Mouse (Mus musculus): ENCODE measurements at regions not wholly inside any gene's neighbourhood (a gene's known extent, or its start where the extent isn't known, plus 50 kb on each side); places are given as distances from the start of the nearest gene placed in this dataset.

DNA sequence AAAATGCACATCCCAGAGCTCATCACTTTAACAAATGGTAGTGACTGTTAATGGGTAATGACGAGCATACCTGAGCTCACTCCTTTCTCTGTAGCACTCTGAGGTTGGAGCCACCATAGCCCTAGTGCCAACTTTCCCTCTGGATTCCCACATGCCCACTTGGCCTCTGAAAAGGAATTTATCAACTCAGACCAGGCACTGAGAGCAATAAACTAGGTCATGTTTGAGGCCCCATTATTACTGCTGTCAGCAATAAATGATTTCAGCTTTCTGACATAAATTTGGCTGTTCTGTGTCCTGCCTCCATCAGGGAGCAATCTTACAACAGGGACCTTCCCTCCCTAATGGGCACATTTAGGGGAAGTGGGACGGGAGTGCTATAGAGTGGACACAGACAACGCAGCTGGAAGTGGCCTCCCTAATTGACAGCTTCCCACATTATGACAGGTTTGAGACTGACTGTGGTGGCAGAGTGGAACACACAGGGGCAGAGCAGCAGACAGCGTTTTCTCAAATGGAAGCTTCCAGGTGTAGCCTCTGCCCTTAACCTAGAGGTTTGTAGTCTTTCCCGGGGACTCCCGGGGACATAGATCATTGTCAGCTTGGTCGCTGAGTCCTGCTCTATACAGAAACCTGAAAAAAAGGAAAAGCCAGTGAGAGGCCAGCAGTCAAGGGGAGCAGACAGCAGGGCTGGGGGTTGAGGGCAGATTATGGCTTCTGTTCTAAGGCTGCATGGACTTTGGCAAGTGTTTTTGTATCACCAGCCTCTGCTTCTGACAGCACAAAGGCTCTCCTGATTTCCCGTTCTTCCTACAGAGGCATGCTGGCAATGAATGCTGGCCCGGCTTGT, 160.0 kb upstream of the Rag2 start:
- ATAC-seq (ENCODE audit: insufficient read depth) = no peak
- Histone ChIP-seq H3K9ac (no peak overlapping the region), H3K9me3 (replicated peaks) (no peaks in the 10 kb centered on the region), H3K4me3 (replicated peaks) (no peak overlapping the region), H3K27ac (replicated peaks) (no peak overlapping the region), H3K36me3 (replicated peaks) (no peaks in the 10 kb centered on the region), H3K4me2 (no peak overlapping the region), H3K4me1 (replicated peaks) (no peaks in the 10 kb centered on the region), H3K27me3 (no peaks in the 10 kb centered on the region)
- 55% methylated on average over 9 of the region's 9 CpGs for WGBS (ENCODE audit: insufficient replicate concordance)

DNA sequence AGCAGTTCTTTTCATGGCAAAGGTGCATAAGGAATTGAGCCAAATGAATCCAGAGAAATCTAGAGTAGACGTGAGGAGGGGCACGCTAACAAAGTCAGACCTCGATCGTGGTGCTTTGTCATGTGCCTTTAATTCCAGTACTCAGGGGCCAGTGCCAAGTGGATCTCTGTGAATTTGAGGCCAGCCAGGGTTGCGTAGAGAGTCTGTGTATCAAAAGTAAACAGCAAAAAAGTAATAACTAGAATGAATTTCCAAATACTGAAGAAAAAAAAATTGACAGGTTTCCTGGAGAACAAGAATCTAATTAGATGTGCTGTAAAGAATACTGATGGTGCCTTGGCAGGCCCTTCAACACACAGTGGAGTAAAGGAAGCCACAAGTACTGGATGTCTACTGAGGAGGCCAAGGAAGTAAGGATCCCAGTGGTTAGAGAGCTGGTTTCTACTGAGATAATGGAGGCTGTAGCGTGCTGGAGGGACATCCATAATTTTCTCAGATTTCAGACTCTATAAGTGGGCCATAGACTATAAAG, 153.9 kb upstream of the Rag2 start:
- WGBS (ENCODE audit: insufficient replicate concordance) = 64% methylated on average over 6 of the region's 6 CpGs
- H3K27me3 ChIP-seq = no peaks in the 10 kb centered on the region
- H3K4me1 ChIP-seq (replicated peaks) = no peaks in the 10 kb centered on the region
- no peaks in the 10 kb centered on the region for H3K9me3 ChIP-seq (replicated peaks)
- no peak overlapping the region for H3K27ac ChIP-seq (replicated peaks)
- H3K9ac ChIP-seq = no peak overlapping the region
- H3K36me3 ChIP-seq (replicated peaks) = no peaks in the 10 kb centered on the region
- ATAC-seq (ENCODE audit: insufficient read depth) = no peak
- H3K4me3 ChIP-seq (replicated peaks) = no peak overlapping the region
- H3K4me2 ChIP-seq = no peak overlapping the region

DNA sequence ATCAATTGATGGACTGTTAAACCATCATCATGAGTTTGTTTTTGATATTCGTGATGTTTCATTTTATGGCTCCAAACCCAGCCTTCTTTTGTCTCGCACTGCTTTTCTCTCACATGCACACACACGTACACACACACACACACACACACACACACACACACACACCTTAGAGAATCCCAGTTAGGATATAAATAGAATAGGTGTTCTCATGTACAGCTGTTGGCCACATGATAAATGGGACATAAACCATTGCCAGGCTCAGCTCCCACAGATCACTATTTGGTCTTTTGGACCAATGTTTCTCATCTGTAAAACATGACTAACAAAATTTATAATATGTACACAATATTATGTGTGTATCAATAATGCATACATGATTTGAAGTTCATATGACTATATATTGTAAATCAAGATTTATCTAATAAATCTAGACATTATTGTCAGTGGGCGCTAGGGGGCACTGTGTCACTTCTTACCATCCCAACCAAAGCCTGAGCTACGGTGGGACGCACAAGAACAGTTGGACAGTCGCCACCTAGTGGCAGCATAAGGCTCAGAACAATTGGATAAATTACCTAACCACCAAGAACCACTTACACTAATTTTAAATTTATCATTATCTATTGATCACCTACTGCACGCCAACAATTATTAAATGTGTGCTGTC, 151.9 kb upstream of the Rag2 start:
- 25% methylated on average over 8 of the region's 8 CpGs for whole genome bisulfite sequencing (ENCODE audit: insufficient replicate concordance)
- Histone ChIP-seq H3K27me3 (no peaks in the 10 kb centered on the region), H3K36me3 (replicated peaks) (no peaks in the 10 kb centered on the region), H3K4me1 (replicated peaks) (no peaks in the 10 kb centered on the region), H3K9me3 (replicated peaks) (no peaks in the 10 kb centered on the region), H3K4me3 (replicated peaks) (no peak overlapping the region), H3K27ac (replicated peaks) (no peak overlapping the region), H3K9ac (no peak overlapping the region), H3K4me2 (no peak overlapping the region)
- no peak for ATAC-seq (ENCODE audit: insufficient read depth)

DNA sequence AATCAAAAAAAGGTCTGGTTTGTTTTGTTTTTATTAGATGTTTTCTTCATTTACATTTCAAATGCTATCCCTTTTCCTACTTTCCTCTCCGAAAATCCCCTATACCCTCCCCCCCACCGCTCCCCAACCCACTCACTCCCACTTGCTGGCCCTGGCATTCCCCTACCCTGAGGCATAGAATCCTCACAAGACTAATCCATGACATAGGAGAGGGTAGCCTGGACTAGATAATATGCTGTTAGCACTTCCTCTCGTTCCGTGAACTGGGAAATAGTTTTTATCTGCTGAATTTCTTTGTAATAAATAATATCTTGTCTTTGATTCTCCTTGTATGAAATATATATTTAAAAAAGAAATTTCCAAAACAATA, 151.4 kb upstream of the Rag2 start:
- Histone ChIP-seq H3K4me1 (replicated peaks) (no peaks in the 10 kb centered on the region), H3K27me3 (no peaks in the 10 kb centered on the region), H3K9ac (no peak overlapping the region), H3K9me3 (replicated peaks) (no peaks in the 10 kb centered on the region), H3K4me3 (replicated peaks) (no peak overlapping the region), H3K27ac (replicated peaks) (no peak overlapping the region), H3K36me3 (replicated peaks) (no peaks in the 10 kb centered on the region), H3K4me2 (no peak overlapping the region)
- ATAC-seq (ENCODE audit: insufficient read depth) = no peak
- WGBS (ENCODE audit: insufficient replicate concordance) = 68% methylated on average over 4 of the region's 4 CpGs

DNA sequence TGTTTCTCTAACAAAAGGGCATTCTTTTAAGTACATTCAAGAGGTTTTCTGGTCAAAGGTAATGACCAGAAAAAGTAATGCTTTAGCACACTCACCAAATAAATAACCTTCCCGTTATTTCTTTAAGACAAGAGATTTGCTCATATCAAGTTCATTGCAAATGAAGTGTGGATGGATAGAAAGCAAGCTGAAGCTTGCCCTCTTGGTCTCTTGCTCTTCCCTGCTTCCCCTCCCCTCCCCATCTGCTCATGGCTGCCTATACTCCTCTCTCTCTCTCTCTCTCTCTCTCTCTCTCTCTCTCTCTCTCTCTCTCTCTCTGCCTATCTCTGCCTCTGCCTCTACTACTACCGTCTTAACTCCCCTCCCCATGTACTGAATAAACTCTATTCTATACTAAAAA, 147.7 kb upstream of the Rag2 start:
- Histone ChIP-seq H3K4me3 (replicated peaks) (no peak overlapping the region), H3K9ac (no peak overlapping the region), H3K27ac (replicated peaks) (no peak overlapping the region), H3K36me3 (replicated peaks) (no peaks in the 10 kb centered on the region), H3K4me1 (replicated peaks) (no peaks in the 10 kb centered on the region), H3K4me2 (no peak overlapping the region), H3K27me3 (no peaks in the 10 kb centered on the region), H3K9me3 (replicated peaks) (no peaks in the 10 kb centered on the region)
- 40% methylated on average over 2 of the region's 2 CpGs for WGBS (ENCODE audit: insufficient replicate concordance)
- ATAC-seq (ENCODE audit: insufficient read depth) = no peak

DNA sequence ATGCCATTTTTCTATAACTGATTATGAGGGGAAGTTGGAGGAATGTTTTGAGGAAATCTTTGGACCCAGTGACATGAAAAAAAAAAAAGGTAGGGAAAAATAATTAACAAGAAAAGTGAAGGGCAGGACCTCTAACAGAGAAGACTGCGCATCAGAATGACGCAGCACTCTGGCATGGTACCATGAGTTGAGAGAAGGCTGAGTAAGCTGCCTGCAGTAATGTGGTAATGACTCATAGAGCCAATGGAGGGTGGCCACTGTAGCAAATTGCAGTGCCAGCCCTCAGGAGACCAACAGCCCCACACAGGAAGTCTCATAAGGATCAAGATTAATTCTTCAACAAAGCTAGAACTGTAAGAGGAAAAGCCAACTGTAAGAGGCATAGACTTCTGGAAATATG, 134.3 kb upstream of the Rag2 start:
- no peaks in the 10 kb centered on the region for H3K4me1 ChIP-seq (replicated peaks)
- no peak overlapping the region for H3K27ac ChIP-seq (replicated peaks)
- H3K36me3 ChIP-seq (replicated peaks) = no peaks in the 10 kb centered on the region
- no peaks in the 10 kb centered on the region for H3K27me3 ChIP-seq
- H3K9ac ChIP-seq = no peak overlapping the region
- no peak overlapping the region for H3K4me3 ChIP-seq (replicated peaks)
- no peaks in the 10 kb centered on the region for H3K9me3 ChIP-seq (replicated peaks)
- no peak overlapping the region for H3K4me2 ChIP-seq
- no peak for ATAC-seq (ENCODE audit: insufficient read depth)
- 69% methylated on average over 2 of the region's 2 CpGs for WGBS (ENCODE audit: insufficient replicate concordance)

DNA sequence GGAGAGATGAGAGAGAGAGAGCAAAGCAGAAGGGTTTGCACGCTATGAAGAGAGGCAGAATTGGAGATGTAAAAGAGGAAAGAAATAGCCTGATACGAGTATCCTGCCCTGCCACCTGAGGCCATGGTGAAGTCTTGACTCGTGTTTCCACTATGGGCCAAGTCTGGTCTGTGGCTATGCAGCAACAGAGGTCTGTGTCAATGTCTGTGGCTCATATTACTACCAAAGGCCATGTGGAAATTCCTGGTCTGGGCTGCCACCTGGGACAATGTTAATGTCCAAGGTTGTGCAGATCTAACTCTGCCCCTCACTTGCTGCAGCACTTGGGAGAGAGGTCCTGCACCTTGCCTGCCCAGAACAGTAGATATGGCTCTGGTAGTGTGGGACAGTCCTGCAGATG, 132.8 kb upstream of the Rag2 start:
- no peak overlapping the region for H3K27ac ChIP-seq (replicated peaks)
- no peak overlapping the region for H3K4me3 ChIP-seq (replicated peaks)
- no peak overlapping the region for H3K4me2 ChIP-seq
- no peaks in the 10 kb centered on the region for H3K27me3 ChIP-seq
- H3K9ac ChIP-seq = no peak overlapping the region
- ATAC-seq (ENCODE audit: insufficient read depth) = no peak
- no peaks in the 10 kb centered on the region for H3K4me1 ChIP-seq (replicated peaks)
- no peaks in the 10 kb centered on the region for H3K36me3 ChIP-seq (replicated peaks)
- H3K9me3 ChIP-seq (replicated peaks) = no peaks in the 10 kb centered on the region
- WGBS (ENCODE audit: insufficient replicate concordance) = 55% methylated on average over 3 of the region's 3 CpGs

DNA sequence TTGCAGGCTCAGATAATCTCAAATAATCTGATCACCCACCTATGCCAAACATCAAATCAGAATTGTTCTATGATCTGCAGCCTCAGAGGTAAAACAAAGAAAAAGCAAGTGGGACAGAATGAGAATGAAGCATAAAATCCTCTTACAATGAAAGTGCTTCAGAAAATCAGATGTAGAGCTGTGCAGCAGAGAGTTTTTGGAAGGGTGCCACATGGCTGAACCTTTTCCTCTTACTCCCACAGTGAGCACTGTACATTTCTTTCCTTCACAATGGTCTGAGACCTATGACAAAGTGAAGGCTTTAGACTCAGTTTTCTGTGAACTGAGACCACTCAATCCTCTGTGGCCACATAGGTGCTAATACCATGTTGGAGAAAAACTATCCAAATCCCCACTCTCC, 116.4 kb upstream of the Rag2 start:
- H3K4me3 ChIP-seq (replicated peaks) = no peak overlapping the region
- no peaks in the 10 kb centered on the region for H3K36me3 ChIP-seq (replicated peaks)
- H3K9me3 ChIP-seq (replicated peaks) = no peaks in the 10 kb centered on the region
- H3K9ac ChIP-seq = no peak overlapping the region
- no peak overlapping the region for H3K4me2 ChIP-seq
- no peak for ATAC-seq (ENCODE audit: insufficient read depth)
- no peak overlapping the region for H3K27ac ChIP-seq (replicated peaks)
- H3K4me1 ChIP-seq (replicated peaks) = no peaks in the 10 kb centered on the region
- H3K27me3 ChIP-seq = no peaks in the 10 kb centered on the region
